Mouse (Mus musculus) liver, postnatal 0 days (tissue): Measurements from ENCODE around the gene H2afy2.

Experiments
- CTCF ChIP-seq: sonication (generic); IDR thresholded peaks from 2 replicates; pipeline ENCODE4 v1.5.1; 2016; ENCODE audit warnings: antibody characterized with exemption, low read depth
- EP300 ChIP-seq: IDR thresholded peaks from 2 replicates; pipeline ENCODE4 v1.6.1; 2016; ENCODE audit warnings: antibody characterized with exemption, low read depth, mild to moderate bottlenecking

- no peak for TF ChIP-seq CTCF
- TF ChIP-seq EP300: no peak
Observed at GRCm38 (mm10) chr10:61758904-61759303, 25.0 kb downstream of the H2afy2 start.
